Mouse (Mus musculus) G1E (cell line): ENCODE measurements around the gene Slc35e3. TPM values are rescaled to one million over a fixed set of nuclear protein-coding genes. Genes with fewer than 3 reads are reported as not detected.

Source experiments
- ATAC-seq: 2 replicates; pipeline ENCODE4 v1.8.0; 2016; ENCODE audit warnings: mild to moderate bottlenecking; ENCODE audit not compliant: insufficient number of reproducible peaks, poor library complexity, low FRiP score, severe bottlenecking; ENCODE audit errors: extremely low read depth
- DNase-seq: peaks from one replicate; pipeline ENCODE4 v3.0.0; 2012; ENCODE audit warnings: low spot score
- H3K27me3 ChIP-seq: 2 replicates; pipeline ENCODE4 v1.6.1; 2012; ENCODE audit warnings: mild to moderate bottlenecking, low read length, inconsistent platforms; ENCODE audit not compliant: insufficient read depth
- H3K36me3 ChIP-seq: replicated peaks from 2 replicates; pipeline ENCODE3; 2012; ENCODE audit warnings: mild to moderate bottlenecking, inconsistent platforms
- H3K4me1 ChIP-seq: 2 replicates; pipeline ENCODE4 v1.6.1; 2012; ENCODE audit warnings: low read depth, low read length, inconsistent platforms, mixed read lengths; ENCODE audit not compliant: insufficient read depth
- H3K4me3 ChIP-seq: 2 replicates; pipeline ENCODE4 v1.5.1; 2012; ENCODE audit warnings: low read depth, mild to moderate bottlenecking, inconsistent platforms, low read length, moderate library complexity, mixed read lengths
- H3K9me3 ChIP-seq: replicated peaks from 2 replicates; pipeline ENCODE4 v1.6.1; 2012; ENCODE audit warnings: inconsistent platforms
- CTCF ChIP-seq: IDR thresholded peaks from 2 replicates; pipeline ENCODE4 v1.5.1; 2012; ENCODE audit warnings: low read depth, low read length, inconsistent platforms, mixed read lengths
- GATA1 ChIP-seq: IDR thresholded peaks from 2 replicates; pipeline ENCODE4 v1.6.1; 2012; ENCODE audit warnings: borderline replicate concordance, low read length, inconsistent platforms, mixed read lengths
- GATA2 ChIP-seq: IDR thresholded peaks from 2 replicates; pipeline ENCODE4 v1.6.1; 2012; ENCODE audit warnings: low read depth, low read length, inconsistent platforms, borderline replicate concordance
- POLR2AphosphoS5 ChIP-seq: IDR thresholded peaks from 2 replicates; pipeline ENCODE4 v1.6.1; 2012; ENCODE audit warnings: low read depth, low read length, inconsistent platforms; ENCODE audit not compliant: insufficient replicate concordance
- TAL1 ChIP-seq: conservative IDR thresholded peaks from 2 replicates; pipeline ENCODE4 v1.6.1; 2012; ENCODE audit warnings: low read depth, low read length, inconsistent platforms, mixed read lengths
- polyA plus RNA-seq: library from polyadenylated mRNA; stranded (reverse); fragments of >175 nt; gene quantifications from 2 replicates; pipeline ENCODE4 v1.2.3, GENCODE M21; 2012
- total RNA-seq, 2 experiments: library from RNA; stranded (forward) in 1 of 2; stranded (reverse) in 1 of 2; fragments of 200-1000 nt in 1 of 2; fragments of >200 nt in 1 of 2; fragmentation: Nextera tagmentation in 1 of 2; gene quantifications; 2 replicates each; pipeline ENCODE4 v1.2.3; 2014 to 2017

Slc35e3 gene
- total and polyA plus RNA-seq, 3 experiments = 1.5 to 10.9 (median 3.5) TPM

GRCm38 (mm10) chr10:117767286-117768140, 21.3 kb upstream of the Slc35e3 start:
- H3K4me3 ChIP-seq = no peak overlapping the region
- H3K9me3 ChIP-seq = no peaks in the 10 kb centered on the region
- no peak for TF ChIP-seq TAL1
- TF ChIP-seq CTCF = no peak
- no peak for TF ChIP-seq GATA1
- TF ChIP-seq GATA2 = no peak
- TF ChIP-seq POLR2AphosphoS5 = no peak
- ATAC-seq (no peak), DNase-seq (no peak)
- peaks cover 2% of the 10 kb centered on the region; the same call in 1 of the 2 replicates for H3K4me1 ChIP-seq
- H3K36me3 ChIP-seq = peaks cover 91% of the 10 kb centered on the region
- H3K27me3 ChIP-seq = no peaks in the 10 kb centered on the region

- no peaks in the 10 kb centered on the region for H3K9me3 ChIP-seq
- no peak for TF ChIP-seq GATA2
- TF ChIP-seq POLR2AphosphoS5 = no peak
- no peak for TF ChIP-seq GATA1
- no peak for TF ChIP-seq CTCF
- TF ChIP-seq TAL1 = no peak
- peaks cover 2% of the 10 kb centered on the region; the same call in 1 of the 2 replicates for H3K4me1 ChIP-seq
- no peaks in the 10 kb centered on the region for H3K27me3 ChIP-seq
- H3K36me3 ChIP-seq = peaks cover 93% of the 10 kb centered on the region
- H3K4me3 ChIP-seq = no peak overlapping the region
- DNase-seq (no peak), ATAC-seq (no peak)
Observed at GRCm38 (mm10) chr10:117766896-117767160, 20.7 kb upstream of the Slc35e3 start.

- ATAC-seq (no peak), DNase-seq (no peak)
- H3K4me1 ChIP-seq = peaks cover 2% of the 10 kb centered on the region; the same call in 1 of the 2 replicates
- no peak overlapping the region for H3K4me3 ChIP-seq
- peaks cover 93% of the 10 kb centered on the region for H3K36me3 ChIP-seq
- no peaks in the 10 kb centered on the region for H3K27me3 ChIP-seq
- no peaks in the 10 kb centered on the region for H3K9me3 ChIP-seq
- TF ChIP-seq GATA1 (no peak), TAL1 (no peak), GATA2 (no peak), POLR2AphosphoS5 (no peak), CTCF (no peak)
Observed at GRCm38 (mm10) chr10:117766111-117766895, 20.1 kb upstream of the Slc35e3 start.

GRCm38 (mm10) chr10:117765116-117765894, 19.1 kb upstream of the Slc35e3 start:
- TF ChIP-seq CTCF (no peak), POLR2AphosphoS5 (no peak), GATA1 (no peak), GATA2 (no peak), TAL1 (no peak)
- Histone ChIP-seq H3K27me3 (no peaks in the 10 kb centered on the region), H3K4me3 (no peak overlapping the region), H3K9me3 (no peaks in the 10 kb centered on the region), H3K4me1 (peaks cover 2% of the 10 kb centered on the region; the same call in 1 of the 2 replicates), H3K36me3 (peaks cover 93% of the 10 kb centered on the region)
- no peak for ATAC-seq
- no peak for DNase-seq

GRCm38 (mm10) chr10:117764598-117764997, 18.4 kb upstream of the Slc35e3 start:
- no peak for ATAC-seq
- Histone ChIP-seq H3K4me1 (peaks cover 2% of the 10 kb centered on the region; the same call in 1 of the 2 replicates), H3K4me3 (no peak overlapping the region), H3K9me3 (no peaks in the 10 kb centered on the region), H3K36me3 (peaks cover 93% of the 10 kb centered on the region), H3K27me3 (no peaks in the 10 kb centered on the region)
- DNase-seq = no peak
- TF ChIP-seq CTCF (no peak), POLR2AphosphoS5 (no peak), GATA2 (no peak), TAL1 (no peak), GATA1 (no peak)

GRCm38 (mm10) chr10:117763588-117764190, 17.5 kb upstream of the Slc35e3 start:
- no peak for ATAC-seq

More at GRCm38 (mm10) chr10:117763588-117764190, 17.5 kb upstream of the Slc35e3 start:
- Histone ChIP-seq H3K36me3 (peaks cover 96% of the 10 kb centered on the region), H3K9me3 (no peaks in the 10 kb centered on the region), H3K27me3 (no peaks in the 10 kb centered on the region), H3K4me3 (no peak overlapping the region), H3K4me1 (peaks cover 2% of the 10 kb centered on the region; the same call in 1 of the 2 replicates)
- DNase-seq = no peak
- TF ChIP-seq GATA2 (no peak), POLR2AphosphoS5 (no peak), GATA1 (no peak), CTCF (no peak), TAL1 (no peak)
